Mouse (Mus musculus): Measurements from ENCODE around the gene Tns3. TPM values are rescaled to one million over a fixed set of nuclear protein-coding genes. Genes with fewer than 3 reads are reported as not detected.

Tns3 gene
- polyA plus RNA-seq, 1 experiment from 2014 or later = 6.7 TPM

GRCm38 (mm10) chr11:8692536-8693471 lies 28.5 kb upstream of the Tns3 start:
- Histone ChIP-seq H3K9me3 (replicated peaks) (no peaks in the 10 kb centered on the region), H3K4me2 (peak overlapping the region; percentile 2; the same call in 1 of the 2 replicates), H3K27ac (peak overlapping the region; percentile 60; the same call in 1 of the 2 replicates), H3K27me3 (replicated peaks) (no peaks in the 10 kb centered on the region), H3K4me3 (no peak overlapping the region), H3K9ac (no peak overlapping the region), H3K36me3 (no peaks in the 10 kb centered on the region), H3K4me1 (peaks cover 29% of the 10 kb centered on the region)
- WGBS (ENCODE audit: insufficient replicate concordance) = 35% methylated on average over 16 of the region's 16 CpGs
- 0 out of 2 replicates have a peak, but pooled peaks have one; percentile 37 for ATAC-seq

- no peaks in the 10 kb centered on the region for H3K9me3 ChIP-seq (replicated peaks)
- no peaks in the 10 kb centered on the region for H3K27me3 ChIP-seq (replicated peaks)
- no peak overlapping the region for H3K27ac ChIP-seq
- H3K9ac ChIP-seq = no peak overlapping the region
- H3K4me1 ChIP-seq = peaks cover 29% of the 10 kb centered on the region
- no peak for ATAC-seq
- no peak overlapping the region for H3K4me3 ChIP-seq
- 32% methylated on average over 6 of the region's 6 CpGs for WGBS (ENCODE audit: insufficient replicate concordance)
- no peak overlapping the region for H3K4me2 ChIP-seq
- no peaks in the 10 kb centered on the region for H3K36me3 ChIP-seq
These were observed 27.8 kb upstream of the Tns3 start for GRCm38 (mm10) chr11:8692162-8692535.

- peaks cover 29% of the 10 kb centered on the region for H3K4me1 ChIP-seq
- no peak for ATAC-seq
- WGBS (ENCODE audit: insufficient replicate concordance) = 59% methylated on average over 4 of the region's 4 CpGs
- H3K9ac ChIP-seq = no peak overlapping the region
- no peak overlapping the region for H3K27ac ChIP-seq
- H3K27me3 ChIP-seq (replicated peaks) = no peaks in the 10 kb centered on the region
- H3K9me3 ChIP-seq (replicated peaks) = no peaks in the 10 kb centered on the region
- H3K4me3 ChIP-seq = no peak overlapping the region
- no peaks in the 10 kb centered on the region for H3K36me3 ChIP-seq
- H3K4me2 ChIP-seq = no peak overlapping the region
These were observed 27.3 kb upstream of the Tns3 start for GRCm38 (mm10) chr11:8691605-8692004.

GRCm38 (mm10) chr11:8690633-8691032 lies 26.3 kb upstream of the Tns3 start:
- Histone ChIP-seq H3K27me3 (replicated peaks) (no peaks in the 10 kb centered on the region), H3K4me1 (peaks cover 29% of the 10 kb centered on the region), H3K9ac (no peak overlapping the region), H3K27ac (no peak overlapping the region), H3K4me2 (no peak overlapping the region), H3K36me3 (no peaks in the 10 kb centered on the region), H3K9me3 (replicated peaks) (no peaks in the 10 kb centered on the region), H3K4me3 (no peak overlapping the region)
- ATAC-seq = no peak
- WGBS (ENCODE audit: insufficient replicate concordance) = 45% methylated on average over 4 of the region's 4 CpGs

GRCm38 (mm10) chr11:8689515-8689914 lies 25.2 kb upstream of the Tns3 start:
- Histone ChIP-seq H3K4me3 (no peak overlapping the region), H3K27ac (peak overlapping the region; percentile 10; the same call in 1 of the 2 replicates), H3K9me3 (replicated peaks) (no peaks in the 10 kb centered on the region), H3K4me1 (peaks cover 29% of the 10 kb centered on the region), H3K4me2 (no peak overlapping the region), H3K9ac (no peak overlapping the region), H3K27me3 (replicated peaks) (no peaks in the 10 kb centered on the region), H3K36me3 (no peaks in the 10 kb centered on the region)
- ATAC-seq = no peak
- WGBS (ENCODE audit: insufficient replicate concordance) = 8% methylated on average over 7 of the region's 7 CpGs

- Histone ChIP-seq H3K36me3 (no peaks in the 10 kb centered on the region), H3K4me2 (no peak overlapping the region), H3K27me3 (replicated peaks) (no peaks in the 10 kb centered on the region), H3K9me3 (replicated peaks) (no peaks in the 10 kb centered on the region), H3K4me3 (no peak overlapping the region), H3K27ac (peak overlapping the region; percentile 10; the same call in 1 of the 2 replicates), H3K9ac (no peak overlapping the region), H3K4me1 (peaks cover 29% of the 10 kb centered on the region)
- no peak for ATAC-seq
- WGBS (ENCODE audit: insufficient replicate concordance) = 39% methylated on average over 8 of the region's 8 CpGs
These were observed 24.6 kb upstream of the Tns3 start for GRCm38 (mm10) chr11:8688907-8689306.

- H3K4me1 ChIP-seq = peaks cover 16% of the 10 kb centered on the region; the same call in 1 of the 2 replicates
- H3K9ac ChIP-seq = no peak overlapping the region
- no peak overlapping the region for H3K4me3 ChIP-seq
- ATAC-seq = no peak
- H3K4me2 ChIP-seq = no peak overlapping the region
- no peaks in the 10 kb centered on the region for H3K9me3 ChIP-seq (replicated peaks)
- no peaks in the 10 kb centered on the region for H3K27me3 ChIP-seq (replicated peaks)
- WGBS (ENCODE audit: insufficient replicate concordance) = 40% methylated on average over 3 of the region's 3 CpGs
- H3K27ac ChIP-seq = no peak overlapping the region
- no peaks in the 10 kb centered on the region for H3K36me3 ChIP-seq
These were observed 22.2 kb upstream of the Tns3 start for GRCm38 (mm10) chr11:8686501-8686900.

- ATAC-seq = no peak
- Histone ChIP-seq H3K27ac (no peak overlapping the region), H3K4me1 (peaks cover 16% of the 10 kb centered on the region; the same call in 1 of the 2 replicates), H3K4me3 (no peak overlapping the region), H3K36me3 (no peaks in the 10 kb centered on the region), H3K9me3 (replicated peaks) (no peaks in the 10 kb centered on the region), H3K9ac (no peak overlapping the region), H3K27me3 (replicated peaks) (no peaks in the 10 kb centered on the region), H3K4me2 (no peak overlapping the region)
- 72% methylated on average over 1 of the region's 1 CpGs for WGBS (ENCODE audit: insufficient replicate concordance)
These were observed 21.7 kb upstream of the Tns3 start for GRCm38 (mm10) chr11:8686061-8686460.

GRCm38 (mm10) chr11:8685195-8685594 lies 20.9 kb upstream of the Tns3 start:
- H3K9me3 ChIP-seq (replicated peaks) = no peaks in the 10 kb centered on the region
- peaks cover 10% of the 10 kb centered on the region; the same call in 1 of the 2 replicates for H3K4me1 ChIP-seq
- H3K27me3 ChIP-seq (replicated peaks) = no peaks in the 10 kb centered on the region
- H3K4me2 ChIP-seq = no peak overlapping the region
- H3K36me3 ChIP-seq = no peaks in the 10 kb centered on the region
- no peak overlapping the region for H3K27ac ChIP-seq
- no peak for ATAC-seq
- 16% methylated on average over 3 of the region's 3 CpGs for WGBS (ENCODE audit: insufficient replicate concordance)
- no peak overlapping the region for H3K9ac ChIP-seq
- no peak overlapping the region for H3K4me3 ChIP-seq

GRCm38 (mm10) chr11:8684262-8684661 lies 19.9 kb upstream of the Tns3 start:
- Histone ChIP-seq H3K4me3 (no peak overlapping the region), H3K27ac (no peak overlapping the region), H3K4me2 (no peak overlapping the region), H3K4me1 (0 out of 2 replicates have a peak, but pooled peaks cover 4% of the 10 kb centered on the region), H3K9me3 (replicated peaks) (no peaks in the 10 kb centered on the region), H3K27me3 (replicated peaks) (no peaks in the 10 kb centered on the region), H3K9ac (no peak overlapping the region), H3K36me3 (no peaks in the 10 kb centered on the region)
- WGBS (ENCODE audit: insufficient replicate concordance) = 62% methylated on average over 5 of the region's 5 CpGs
- ATAC-seq = no peak

GRCm38 (mm10) chr11:8681356-8681755 lies 17.0 kb upstream of the Tns3 start:
- H3K27ac ChIP-seq = no peak overlapping the region
- no peak overlapping the region for H3K9ac ChIP-seq
- H3K9me3 ChIP-seq (replicated peaks) = no peaks in the 10 kb centered on the region
- no peak for ATAC-seq
- H3K36me3 ChIP-seq = no peaks in the 10 kb centered on the region
- no peaks in the 10 kb centered on the region for H3K4me1 ChIP-seq
- no peak overlapping the region for H3K4me2 ChIP-seq
- H3K4me3 ChIP-seq = no peak overlapping the region
- no peaks in the 10 kb centered on the region for H3K27me3 ChIP-seq (replicated peaks)
- 70% methylated on average over 3 of the region's 3 CpGs for WGBS (ENCODE audit: insufficient replicate concordance)

- ATAC-seq = no peak
- H3K4me3 ChIP-seq = no peak overlapping the region
- no peak overlapping the region for H3K9ac ChIP-seq
- no peaks in the 10 kb centered on the region for H3K27me3 ChIP-seq (replicated peaks)
- H3K9me3 ChIP-seq (replicated peaks) = no peaks in the 10 kb centered on the region
- no peaks in the 10 kb centered on the region for H3K4me1 ChIP-seq
- 59% methylated on average over 7 of the region's 7 CpGs for WGBS (ENCODE audit: insufficient replicate concordance)
- no peak overlapping the region for H3K4me2 ChIP-seq
- no peak overlapping the region for H3K27ac ChIP-seq
- no peaks in the 10 kb centered on the region for H3K36me3 ChIP-seq
These were observed 16.3 kb upstream of the Tns3 start for GRCm38 (mm10) chr11:8680650-8681049.
